Mouse (Mus musculus): ENCODE measurements at regions not wholly inside any gene's neighbourhood (a gene's known extent, or its start where the extent isn't known, plus 50 kb on each side); places are given as distances from the start of the nearest gene placed in this dataset.

GRCm38 (mm10) chr16:52934749-52935148 lies 480.9 kb upstream of the Alcam start:
- TF ChIP-seq POLR2A (IDR thresholded peaks at IDR 0.05; ENCODE audit: control insufficient read depth, extremely low read depth, insufficient read depth, low read length, poor library complexity) (no peak), CTCF (IDR thresholded peaks at IDR 0.05; ENCODE audit: borderline replicate concordance, control insufficient read depth, extremely low read depth, insufficient read depth, low read length, poor library complexity) (no peak)
